Mouse (Mus musculus) intestine, postnatal 0 days (tissue): Measurements from ENCODE around the gene Gm49361. TPM values are rescaled to one million over a fixed set of nuclear protein-coding genes. Genes with fewer than 3 reads are reported as not detected.
"Not testable (repeated sequence)": the region's sequence is repeated elsewhere in the genome, so short reads cannot be mapped to it uniquely, and the experiment has no call there.

ENCODE experiments used
- ATAC-seq: fragments of 200-750 bp; cut with Nextera tagmentation; 2 replicates; pipeline ENCODE4 v1.8.0; 2017; ENCODE audit warnings: mild to moderate bottlenecking, moderate TSS enrichment, moderate library complexity
- H3K27ac ChIP-seq: fragments of 300-500 bp; sonication (generic); 2 replicates; pipeline ENCODE4 v1.5.1; 2014; ENCODE audit warnings: mild to moderate bottlenecking, low read depth, low read length, moderate library complexity
- H3K27me3 ChIP-seq: fragments of 300-500 bp; sonication (generic); replicated peaks from 2 replicates; pipeline ENCODE4 v1.6.1; 2014; ENCODE audit warnings: low read length, mixed read lengths; ENCODE audit not compliant: control insufficient read depth, insufficient read depth
- H3K36me3 ChIP-seq: fragments of 300-500 bp; sonication (generic); 2 replicates; pipeline ENCODE4 v1.6.1; 2014; ENCODE audit warnings: mild to moderate bottlenecking, moderate library complexity; ENCODE audit not compliant: control insufficient read depth, insufficient read depth
- H3K4me1 ChIP-seq: fragments of 300-500 bp; sonication (generic); replicated peaks from 2 replicates; pipeline ENCODE4 v1.6.1; 2014; ENCODE audit warnings: antibody characterized with exemption, low read length, mixed read lengths; ENCODE audit not compliant: control insufficient read depth, insufficient read depth
- H3K4me2 ChIP-seq: fragments of 300-500 bp; sonication (generic); replicated peaks from 2 replicates; pipeline ENCODE4 v1.6.1; 2014; ENCODE audit warnings: low read depth, mild to moderate bottlenecking, moderate library complexity
- H3K4me3 ChIP-seq: fragments of 300-500 bp; sonication (generic); 2 replicates; pipeline ENCODE4 v1.5.1; 2014; ENCODE audit warnings: low read depth, low read length
- H3K9ac ChIP-seq: fragments of 300-500 bp; sonication (generic); 2 replicates; pipeline ENCODE4 v1.6.1; 2014; ENCODE audit warnings: mild to moderate bottlenecking, low read depth, low read length
- H3K9me3 ChIP-seq: fragments of 300-500 bp; sonication (generic); 2 replicates; pipeline ENCODE4 v1.6.1; 2016; ENCODE audit warnings: mixed run types; ENCODE audit not compliant: control insufficient read depth
- CTCF ChIP-seq: sonication (generic); IDR thresholded peaks from 2 replicates; pipeline ENCODE4 v1.5.1; 2016; ENCODE audit warnings: low read depth, mild to moderate bottlenecking, control low read depth, antibody characterized with exemption, moderate library complexity
- WGBS: fragments of 180-500 bp; shearing (Covaris S2); extraction: QIAGEN DNeasy Blood & Tissue Kit; methylation state at CpG from one replicate; pipeline ENCODE4 v1.1.7; 2014; 5-methylcytosine and 5-hydroxymethylcytosine counted together
- polyA plus RNA-seq: library from polyadenylated mRNA; unstranded; fragments of >200 nt; fragmentation: Nextera tagmentation; extraction: Ambion mirVana; gene quantifications from 2 replicates; pipeline ENCODE4 v1.2.1, GENCODE M21; 2015

The Gm49361 gene
- polyA plus RNA-seq, 1 experiment from 2014 or later, result not detected

DNA sequence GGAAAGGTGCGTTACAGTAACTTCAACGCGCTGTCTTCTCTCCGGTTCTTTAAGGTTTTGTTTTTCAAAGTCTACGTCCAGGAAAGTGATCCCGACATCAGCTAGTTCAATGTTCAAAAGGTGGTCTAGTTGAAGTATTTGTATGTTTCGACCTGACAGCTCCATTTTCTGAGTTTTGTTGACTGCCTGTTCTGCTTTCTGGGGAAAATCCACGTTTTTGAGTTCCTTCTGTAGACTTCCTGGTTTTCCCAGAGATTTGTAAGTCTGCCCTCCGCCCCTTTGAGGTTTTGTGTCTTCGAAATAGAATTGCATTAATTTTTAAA lies 80.3 kb downstream of the Gm49361 start:
- Histone ChIP-seq H3K27me3 (no peaks in the 10 kb centered on the region), H3K4me3 (peak overlapping the region; percentile 64), H3K9ac (peak overlapping the region; percentile 82), H3K27ac (peak overlapping the region; percentile 92), H3K4me2 (peak overlapping the region; percentile 86), H3K9me3 (no peaks in the 10 kb centered on the region), H3K36me3 (no peaks in the 10 kb centered on the region; the same call in none of the 2 replicates), H3K4me1 (no peaks in the 10 kb centered on the region)
- TF ChIP-seq CTCF, result no peak
- no peak for ATAC-seq
- 5% methylated on average over 10 of the region's 10 CpGs for WGBS

- peak; percentile 94 for ATAC-seq
- under 1% methylated on average over 80 of the region's 80 CpGs for WGBS
- TF ChIP-seq CTCF, result peak; percentile 53
- Histone ChIP-seq H3K27ac (peak within 1 kb of the TSS; percentile 92), H3K9ac (peak within 1 kb of the TSS; percentile 82), H3K9me3 (no peaks in the 10 kb centered on the region), H3K36me3 (no peaks in the 10 kb centered on the region; the same call in none of the 2 replicates), H3K27me3 (no peaks in the 10 kb centered on the region), H3K4me2 (peak within 1 kb of the TSS; percentile 86), H3K4me3 (peak within 1 kb of the TSS; percentile 64), H3K4me1 (no peaks in the 10 kb centered on the region)
Measured at GRCm38 (mm10) chr14:57664822-57665627, 80.9 kb downstream of the Gm49361 start, which contains the start of gene Xpo4. TSS of gene Xpo4 (minus strand) at chr14:57665430.

DNA sequence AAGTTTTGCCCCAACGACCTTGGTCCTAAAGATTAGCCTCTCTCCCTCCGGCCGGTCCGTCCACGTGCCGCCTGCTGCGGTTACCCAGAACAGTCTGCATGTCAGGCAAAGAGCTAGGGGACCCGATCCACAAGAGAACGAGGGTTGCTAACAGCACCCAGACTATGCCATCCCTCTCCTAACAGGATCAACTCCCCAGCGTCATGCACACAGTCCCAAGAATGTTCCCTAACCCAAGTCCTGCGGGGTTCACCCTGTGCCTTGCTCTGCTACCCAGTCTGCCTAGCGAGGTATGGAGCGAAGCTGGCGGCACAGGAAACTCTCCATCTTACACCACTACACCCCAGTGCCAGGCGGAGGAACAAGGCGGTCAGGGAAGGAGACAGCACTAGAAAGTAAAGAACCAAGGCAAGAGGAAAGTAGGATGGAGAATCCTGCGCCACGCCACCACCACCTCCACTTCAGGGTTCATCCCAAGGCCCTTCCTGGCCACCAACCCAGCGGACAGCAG lies 81.5 kb downstream of the Gm49361 start:
- Histone ChIP-seq H3K4me2 (peak overlapping the region; percentile 86), H3K9ac (peak overlapping the region; percentile 82), H3K27ac (peak overlapping the region; percentile 92), H3K9me3 (no peaks in the 10 kb centered on the region), H3K4me1 (no peaks in the 10 kb centered on the region), H3K27me3 (no peaks in the 10 kb centered on the region), H3K4me3 (peak overlapping the region; percentile 64), H3K36me3 (no peaks in the 10 kb centered on the region; the same call in none of the 2 replicates)
- no peak for TF ChIP-seq CTCF
- peak; percentile 25; the same call in 1 of the 2 replicates for ATAC-seq
- under 1% methylated on average over 19 of the region's 19 CpGs for WGBS

DNA sequence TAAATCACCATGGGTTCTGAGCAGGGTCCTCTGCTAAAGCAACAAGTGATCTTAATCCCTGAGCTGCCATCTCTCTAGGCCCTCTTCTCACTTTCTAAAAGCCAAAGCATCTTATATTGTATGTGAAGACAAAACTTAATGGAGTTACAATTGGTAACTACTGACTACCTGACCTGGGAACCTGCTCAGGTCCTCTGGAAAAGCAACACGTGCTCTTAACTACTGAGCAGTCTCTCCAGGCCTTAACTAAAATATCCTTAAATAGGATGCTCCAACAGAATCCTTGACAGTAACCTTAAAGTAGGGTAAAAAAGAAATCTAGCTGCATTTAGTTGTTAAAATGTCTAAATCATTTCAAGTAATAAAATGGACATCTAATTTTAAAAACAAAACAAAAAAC lies 82.3 kb downstream of the Gm49361 start:
- Histone ChIP-seq H3K4me2 (peak overlapping the region; percentile 86), H3K4me1 (no peaks in the 10 kb centered on the region), H3K27me3 (no peaks in the 10 kb centered on the region), H3K36me3 (no peaks in the 10 kb centered on the region; the same call in 1 of the 2 replicates), H3K4me3 (peak overlapping the region; percentile 64), H3K27ac (no peak overlapping the region), H3K9ac (peak overlapping the region; percentile 82; the same call in 1 of the 2 replicates), H3K9me3 (no peaks in the 10 kb centered on the region)
- no peak for TF ChIP-seq CTCF
- no peak for ATAC-seq
- 22% methylated on average over 1 of the region's 1 CpGs for WGBS

GRCm38 (mm10) chr14:57658301-57658700 lies 87.6 kb downstream of the Gm49361 start:
- WGBS, result 94% methylated on average over 4 of the region's 4 CpGs
- no peaks in the 10 kb centered on the region for H3K27me3 ChIP-seq
- no peaks in the 10 kb centered on the region; the same call in 1 of the 2 replicates for H3K36me3 ChIP-seq
- no peaks in the 10 kb centered on the region for H3K9me3 ChIP-seq
- H3K27ac ChIP-seq, result no peak overlapping the region
- peak; percentile 32 for TF ChIP-seq CTCF
- H3K4me1 ChIP-seq, result no peaks in the 10 kb centered on the region
- no peak overlapping the region for H3K4me2 ChIP-seq
- no peak for ATAC-seq
- no peak overlapping the region for H3K4me3 ChIP-seq
- no peak overlapping the region for H3K9ac ChIP-seq

DNA sequence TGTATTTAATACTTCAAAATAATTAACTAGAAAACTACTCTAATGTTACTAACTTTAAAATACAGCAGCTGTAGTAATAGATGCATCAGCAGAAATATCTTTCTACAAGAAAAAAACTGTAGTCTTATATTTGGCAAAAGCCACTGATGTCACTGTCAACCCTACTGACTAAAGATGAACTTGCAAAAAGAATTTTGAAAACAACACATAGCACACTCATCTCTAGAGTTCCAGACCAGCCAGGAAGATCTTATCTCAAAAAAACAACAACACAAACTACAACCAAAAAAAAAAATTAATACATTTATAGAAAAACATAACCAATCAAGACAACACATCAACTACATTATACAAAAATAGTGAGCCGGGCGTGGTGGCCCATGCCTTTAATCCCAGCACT lies 88.4 kb downstream of the Gm49361 start:
- Histone ChIP-seq H3K9ac (no peak overlapping the region), H3K4me2 (no peak overlapping the region), H3K36me3 (no peaks in the 10 kb centered on the region; the same call in 1 of the 2 replicates), H3K9me3 (no peaks in the 10 kb centered on the region), H3K4me3 (no peak overlapping the region), H3K27ac (no peak overlapping the region), H3K4me1 (no peaks in the 10 kb centered on the region), H3K27me3 (no peaks in the 10 kb centered on the region)
- no peak for TF ChIP-seq CTCF
- 98% methylated on average over 2 of the region's 2 CpGs for WGBS
- no peak for ATAC-seq

- H3K4me2 ChIP-seq, H3K4me1 ChIP-seq, H3K27ac ChIP-seq, H3K9ac ChIP-seq, H3K4me3 ChIP-seq, H3K9me3 ChIP-seq, H3K27me3 ChIP-seq, ATAC-seq, H3K36me3 ChIP-seq: not testable (repeated sequence)
- WGBS, result 100% methylated on average over 3 of the region's 3 CpGs
Measured at GRCm38 (mm10) chr14:57656519-57656918, 89.4 kb downstream of the Gm49361 start.
